Mouse (Mus musculus) liver, embryonic 14.5 days (tissue): ENCODE measurements around the gene Coq8a.

Experiments used
- CTCF ChIP-seq: IDR thresholded peaks from 2 replicates; pipeline ENCODE4 v1.5.1; 2016; ENCODE audit warnings: antibody characterized with exemption, low read depth, control low read depth
- EP300 ChIP-seq: IDR thresholded peaks from 2 replicates; pipeline ENCODE4 v1.6.1; 2016; ENCODE audit warnings: antibody characterized with exemption, low read depth

- TF ChIP-seq CTCF (no peak), EP300 (no peak)
These were observed 30.2 kb downstream of the Coq8a start for GRCm38 (mm10) chr1:180169161-180169560.
